29 mouse cellular contexts compared by ENCODE assay signal in genomic region chrX:11696565-11696964, GRCm38 (mm10).
A peak's percentile ranks its signal among the peaks of the same experiment; 100 is the strongest.
DNase-seq lines count a peak whose midpoint lies in the region; ATAC-seq and TF ChIP-seq lines count a peak whose summit lies in the region.
"Had no signal": no experiment of that assay in that cellular context is flagged by ENCODE, and none has a peak within 500 bp of the region (broad histone marks: within the 10 kb centered on the region; RNA-seq: fewer than 3 reads in every experiment).

No protein-coding gene starts in this region.

- H3K4me2 ChIP-seq in liver, embryonic 14.5 days (ENCODE audit: low read depth): no peak overlapping the region
- no peak overlapping the region for H3K4me2 ChIP-seq in forebrain, embryonic 15.5 days (replicated peaks)
- H3K4me2 ChIP-seq in lung, postnatal 0 days (replicated peaks; ENCODE audit: low read depth, low read length): no peak overlapping the region
- H3K4me2 ChIP-seq: embryonic facial prominence, embryonic 13.5 days; forebrain, embryonic 12.5 days; heart, embryonic 12.5 days; hindbrain, embryonic 14.5 days; lung, embryonic 14.5 days; midbrain, embryonic 13.5 days; stomach, embryonic 15.5 days had no signal

- peak; percentile 83 for ATAC-seq in erythroid progenitor cell, adult 5-6 weeks (replicated peaks; ENCODE audit: low FRiP score, poor library complexity, severe bottlenecking)
- ATAC-seq in liver, embryonic 14.5 days (ENCODE audit: insufficient read depth): peak; percentile 65; the same call in 1 of the 2 replicates
- no peak for ATAC-seq in forebrain, embryonic 15.5 days (replicated peaks)
- no peak for ATAC-seq in lung, postnatal 0 days
- ATAC-seq: midbrain, embryonic 13.5 days; Patski had no signal

- no peaks in the 10 kb centered on the region for H3K27me3 ChIP-seq in liver, embryonic 14.5 days (ENCODE audit: control insufficient read depth, insufficient read depth, low read length)
- no peaks in the 10 kb centered on the region for H3K27me3 ChIP-seq in forebrain, embryonic 15.5 days
- no peaks in the 10 kb centered on the region for H3K27me3 ChIP-seq in lung, postnatal 0 days (replicated peaks; ENCODE audit: insufficient read depth, low read length)
- H3K27me3 ChIP-seq: CH12.LX; stomach, embryonic 15.5 days had no signal

- H3K4me1 ChIP-seq in liver, embryonic 14.5 days (replicated peaks; ENCODE audit: control insufficient read depth in 2 of 2, insufficient read depth in 2 of 2, low read length in 1 of 2): peaks cover 0 to 24% of the 10 kb centered on the region in 2 experiments; a peak in 2 of 4 replicates
- no peaks in the 10 kb centered on the region for H3K4me1 ChIP-seq in forebrain, embryonic 15.5 days
- H3K4me1 ChIP-seq in lung, postnatal 0 days (ENCODE audit: insufficient read depth, low read depth, low read length): no peaks in the 10 kb centered on the region
- H3K4me1 ChIP-seq: embryonic facial prominence, embryonic 13.5 days; forebrain, embryonic 12.5 days; heart, embryonic 12.5 days; stomach, embryonic 15.5 days had no signal

- no peak for TF ChIP-seq CTCF in liver, embryonic 14.5 days (IDR thresholded peaks at IDR 0.05; ENCODE audit: low read depth)
- no peak for TF ChIP-seq CTCF in lung, postnatal 0 days (IDR thresholded peaks at IDR 0.05)

- H3K36me3 ChIP-seq in liver, embryonic 14.5 days (replicated peaks; ENCODE audit: control insufficient read depth, insufficient read depth, low read depth): no peaks in the 10 kb centered on the region
- H3K36me3 ChIP-seq in forebrain, embryonic 15.5 days: no peaks in the 10 kb centered on the region
- no peaks in the 10 kb centered on the region for H3K36me3 ChIP-seq in lung, postnatal 0 days (ENCODE audit: insufficient read depth, low read length)
- H3K36me3 ChIP-seq: embryonic facial prominence, embryonic 13.5 days; forebrain, embryonic 12.5 days; heart, embryonic 12.5 days; midbrain, embryonic 13.5 days; stomach, embryonic 15.5 days had no signal

- no peak for TF ChIP-seq EP300 in liver, embryonic 14.5 days (IDR thresholded peaks at IDR 0.05; ENCODE audit: low read depth)
- no peak for TF ChIP-seq EP300 in lung, postnatal 0 days (IDR thresholded peaks at IDR 0.05)

- intact Hi-C loops in gastrocnemius, postnatal 14 days (cut with DNase I; ENCODE audit: low total_unique reads): no loop called here

- no peak overlapping the region for H3K27ac ChIP-seq in liver, embryonic 14.5 days
- no peak overlapping the region for H3K27ac ChIP-seq in forebrain, embryonic 15.5 days (replicated peaks)
- no peak overlapping the region for H3K27ac ChIP-seq in lung, postnatal 0 days (ENCODE audit: low read length)
- H3K27ac ChIP-seq: embryonic facial prominence, embryonic 13.5 days; forebrain, embryonic 12.5 days; hindbrain, embryonic 14.5 days; midbrain, embryonic 13.5 days; stomach, embryonic 15.5 days had no signal

- WGBS in liver, embryonic 14.5 days (ENCODE audit: insufficient replicate concordance): 24% methylated on average over 4 of the region's 4 CpGs
- WGBS in forebrain, embryonic 15.5 days: 93% methylated on average over 4 of the region's 4 CpGs
- WGBS in lung, postnatal 0 days: 67% methylated on average over 4 of the region's 4 CpGs

- no peaks in the 10 kb centered on the region for H3K9me3 ChIP-seq in liver, embryonic 14.5 days (ENCODE audit: control insufficient read depth, low read length)
- no peaks in the 10 kb centered on the region for H3K9me3 ChIP-seq in forebrain, embryonic 15.5 days
- no peaks in the 10 kb centered on the region for H3K9me3 ChIP-seq in lung, postnatal 0 days (ENCODE audit: low read length)
- H3K9me3 ChIP-seq: embryonic facial prominence, embryonic 13.5 days; forebrain, embryonic 12.5 days; heart, embryonic 12.5 days; megakaryocyte, embryonic 14.5 days; midbrain, embryonic 13.5 days; stomach, embryonic 15.5 days had no signal

- H3K9ac ChIP-seq in liver, embryonic 14.5 days (replicated peaks): no peak overlapping the region
- no peak overlapping the region for H3K9ac ChIP-seq in forebrain, embryonic 15.5 days (replicated peaks)
- no peak overlapping the region for H3K9ac ChIP-seq in lung, postnatal 0 days (replicated peaks; ENCODE audit: low read depth)
- H3K9ac ChIP-seq: embryonic facial prominence, embryonic 13.5 days; forebrain, embryonic 12.5 days; heart, embryonic 12.5 days; hindbrain, embryonic 14.5 days; lung, embryonic 14.5 days; midbrain, embryonic 13.5 days; stomach, embryonic 15.5 days had no signal

- peak; percentile 6 for DNase-seq in c-Kit-positive CD71-positive TER-119-negative erythroid progenitor cells, embryonic 14.5 days (ENCODE audit: low read depth)
- DNase-seq in liver, embryonic 14.5 days (ENCODE audit: low read depth in 3 of 3, low spot score in 3 of 3): no peak
- DNase-seq in gastrocnemius, postnatal 14 days: no peak
- no peak for DNase-seq in lung, postnatal 0 days (ENCODE audit: low spot score)
- DNase-seq in cerebellum, postnatal 10 days: no peak
- DNase-seq: adrenal gland, postnatal 10 days; cerebellum, adult 8-10 months; cerebellum, postnatal 36 days; gastrocnemius, postnatal 25 days; heart, adult 18-20 months; kidney, adult 11 months; kidney, postnatal 14 days; layer of hippocampus, adult 9-11 months; lung, embryonic 14.5 days; retina, postnatal 1 day; right cerebral cortex, postnatal 14 days; thymus, postnatal 14 days had no signal

- no peak overlapping the region for H3K4me3 ChIP-seq in liver, embryonic 14.5 days (ENCODE audit: insufficient read depth in 1 of 2, low read depth in 2 of 2, low read length in 2 of 2)
- H3K4me3 ChIP-seq in forebrain, embryonic 15.5 days: no peak overlapping the region
- H3K4me3 ChIP-seq in lung, postnatal 0 days (ENCODE audit: low read depth, low read length): no peak overlapping the region
- H3K4me3 ChIP-seq: embryonic facial prominence, embryonic 13.5 days; erythroblast, embryonic 14.5 days; forebrain, embryonic 12.5 days; heart, embryonic 12.5 days; megakaryocyte, embryonic 14.5 days; midbrain, embryonic 13.5 days; stomach, embryonic 15.5 days had no signal

Comparison
In these comparisons a context has a peak if more than half of its experiments do, and no peak if none do; other contexts are left out.
1. ATAC-seq: peak in erythroid progenitor cell, adult 5-6 weeks (single experiment) and liver, embryonic 14.5 days (single experiment); none in forebrain, embryonic 15.5 days (single experiment) and lung, postnatal 0 days (single experiment).